In genomic region chr17:83913711-83914415, GRCm38 (mm10) we compare ENCODE assay signal across 14 mouse cellular contexts.
A peak's percentile ranks its signal among the peaks of the same experiment; 100 is the strongest.
DNase-seq lines count a peak whose midpoint lies in the region; ATAC-seq lines count a peak whose summit lies in the region.
"Had no signal": no experiment of that assay in that cellular context is flagged by ENCODE, and none has a peak within 500 bp of the region (broad histone marks: within the 10 kb centered on the region; RNA-seq: fewer than 3 reads in every experiment).

No protein-coding gene starts in this region.

- intact Hi-C loops in heart, postnatal 10 days (cut with DNase I): no loop called here

- no peak for DNase-seq in heart, postnatal 10 days
- peak; percentile 30 for DNase-seq in midbrain, embryonic 10.5 days (ENCODE audit: low spot score)
- no peak for DNase-seq in midbrain, embryonic 14.5 days
- DNase-seq in cerebellum, adult 8-10 months: no peak
- DNase-seq: adrenal gland, adult 2 months; cerebellum, adult 9-11 months; spleen, adult 18-20 months; thymus, postnatal 4 days had no signal

- WGBS in heart, embryonic 15.5 days: 66% methylated on average over 13 of the region's 13 CpGs
- WGBS in midbrain, embryonic 10.5 days: 77% methylated on average over 13 of the region's 13 CpGs
- 81% methylated on average over 13 of the region's 13 CpGs for WGBS in midbrain, embryonic 14.5 days
- 23% methylated on average over 13 of the region's 13 CpGs for WGBS in embryonic facial prominence, embryonic 13.5 days
- 49% methylated on average over 13 of the region's 13 CpGs for WGBS in stomach, embryonic 14.5 days
- 75% methylated on average over 13 of the region's 13 CpGs for WGBS in midbrain, embryonic 16.5 days

- no peak for ATAC-seq in heart, embryonic 15.5 days (replicated peaks; ENCODE audit: insufficient number of reproducible peaks, insufficient read depth, low FRiP score, low read depth)
- ATAC-seq in midbrain, embryonic 14.5 days (ENCODE audit: low FRiP score, low TSS enrichment): no peak
- peak; percentile 83 for ATAC-seq in embryonic facial prominence, embryonic 13.5 days (ENCODE audit: insufficient number of reproducible peaks, insufficient read depth, low FRiP score, low TSS enrichment, low read depth)
- no peak for ATAC-seq in stomach, embryonic 14.5 days (ENCODE audit: insufficient number of reproducible peaks, insufficient read depth, low FRiP score, low read depth)
- no peak for ATAC-seq in midbrain, embryonic 16.5 days
- ATAC-seq: hindbrain, embryonic 16.5 days had no signal

- no peaks in the 10 kb centered on the region for H3K27me3 ChIP-seq in heart, embryonic 15.5 days
- no peaks in the 10 kb centered on the region for H3K27me3 ChIP-seq in midbrain, embryonic 10.5 days (ENCODE audit: low read depth, poor library complexity, severe bottlenecking)
- H3K27me3 ChIP-seq in midbrain, embryonic 14.5 days (ENCODE audit: control insufficient read depth, insufficient read depth, low read length): no peaks in the 10 kb centered on the region
- no peaks in the 10 kb centered on the region for H3K27me3 ChIP-seq in embryonic facial prominence, embryonic 13.5 days
- H3K27me3 ChIP-seq in stomach, embryonic 14.5 days (ENCODE audit: control insufficient read depth, insufficient read depth, low read length): no peaks in the 10 kb centered on the region
- no peaks in the 10 kb centered on the region for H3K27me3 ChIP-seq in midbrain, embryonic 16.5 days (ENCODE audit: control insufficient read depth, insufficient read depth, low read depth, low read length)

- no peak overlapping the region for H3K4me2 ChIP-seq in heart, embryonic 15.5 days
- no peak overlapping the region for H3K4me2 ChIP-seq in midbrain, embryonic 14.5 days (ENCODE audit: low read length)
- H3K4me2 ChIP-seq in embryonic facial prominence, embryonic 13.5 days: 0 out of 2 replicates have a peak overlapping the region, but pooled peaks have one; percentile 12
- H3K4me2 ChIP-seq in stomach, embryonic 14.5 days (replicated peaks; ENCODE audit: low read depth, low read length): no peak overlapping the region
- H3K4me2 ChIP-seq in midbrain, embryonic 16.5 days (ENCODE audit: low read length): no peak overlapping the region

- H3K9ac ChIP-seq in heart, embryonic 15.5 days: no peak overlapping the region
- no peak overlapping the region for H3K9ac ChIP-seq in midbrain, embryonic 14.5 days (replicated peaks; ENCODE audit: low read length)
- no peak overlapping the region for H3K9ac ChIP-seq in embryonic facial prominence, embryonic 13.5 days
- H3K9ac ChIP-seq in stomach, embryonic 14.5 days (replicated peaks; ENCODE audit: low read depth, low read length): no peak overlapping the region
- H3K9ac ChIP-seq in midbrain, embryonic 16.5 days (ENCODE audit: low read depth, low read length): no peak overlapping the region

- H3K36me3 ChIP-seq in heart, embryonic 15.5 days: no peaks in the 10 kb centered on the region
- no peaks in the 10 kb centered on the region for H3K36me3 ChIP-seq in midbrain, embryonic 10.5 days
- H3K36me3 ChIP-seq in midbrain, embryonic 14.5 days (ENCODE audit: control insufficient read depth, insufficient read depth, low read length): no peaks in the 10 kb centered on the region
- H3K36me3 ChIP-seq in embryonic facial prominence, embryonic 13.5 days: no peaks in the 10 kb centered on the region
- H3K36me3 ChIP-seq in stomach, embryonic 14.5 days (ENCODE audit: control insufficient read depth, insufficient read depth, low read length): no peaks in the 10 kb centered on the region
- H3K36me3 ChIP-seq in midbrain, embryonic 16.5 days (ENCODE audit: control insufficient read depth, insufficient read depth, low read length): no peaks in the 10 kb centered on the region

- H3K4me3 ChIP-seq in heart, embryonic 15.5 days: no peak overlapping the region
- H3K4me3 ChIP-seq in midbrain, embryonic 10.5 days: no peak overlapping the region
- H3K4me3 ChIP-seq in midbrain, embryonic 14.5 days (replicated peaks; ENCODE audit: low read depth, low read length): no peak overlapping the region
- H3K4me3 ChIP-seq in embryonic facial prominence, embryonic 13.5 days: no peak overlapping the region
- H3K4me3 ChIP-seq in stomach, embryonic 14.5 days (ENCODE audit: low read depth, low read length): no peak overlapping the region
- H3K4me3 ChIP-seq in midbrain, embryonic 16.5 days (ENCODE audit: low read depth, low read length): no peak overlapping the region

- H3K4me1 ChIP-seq in heart, embryonic 15.5 days (replicated peaks): peaks cover 37% of the 10 kb centered on the region
- H3K4me1 ChIP-seq in midbrain, embryonic 10.5 days: peaks cover 17% of the 10 kb centered on the region
- H3K4me1 ChIP-seq in midbrain, embryonic 14.5 days (ENCODE audit: control insufficient read depth, insufficient read depth, low read length): no peaks in the 10 kb centered on the region
- H3K4me1 ChIP-seq in embryonic facial prominence, embryonic 13.5 days: peaks cover 77% of the 10 kb centered on the region
- peaks cover 45% of the 10 kb centered on the region for H3K4me1 ChIP-seq in stomach, embryonic 14.5 days (ENCODE audit: control insufficient read depth, insufficient read depth, low read length)
- no peaks in the 10 kb centered on the region for H3K4me1 ChIP-seq in midbrain, embryonic 16.5 days (ENCODE audit: control insufficient read depth, insufficient read depth, low read length)

- H3K9me3 ChIP-seq in heart, embryonic 15.5 days (replicated peaks): no peaks in the 10 kb centered on the region
- H3K9me3 ChIP-seq in midbrain, embryonic 10.5 days (replicated peaks): no peaks in the 10 kb centered on the region
- H3K9me3 ChIP-seq in midbrain, embryonic 14.5 days (ENCODE audit: control insufficient read depth, low read length): no peaks in the 10 kb centered on the region
- H3K9me3 ChIP-seq in embryonic facial prominence, embryonic 13.5 days: no peaks in the 10 kb centered on the region
- no peaks in the 10 kb centered on the region for H3K9me3 ChIP-seq in stomach, embryonic 14.5 days (ENCODE audit: control insufficient read depth, low read depth, low read length)
- no peaks in the 10 kb centered on the region for H3K9me3 ChIP-seq in midbrain, embryonic 16.5 days (replicated peaks; ENCODE audit: control insufficient read depth, low read length, poor library complexity, severe bottlenecking)

- peak overlapping the region; percentile 29; the same call in 1 of the 2 replicates for H3K27ac ChIP-seq in heart, embryonic 15.5 days
- peak overlapping the region; percentile 55; the same call in 1 of the 2 replicates for H3K27ac ChIP-seq in midbrain, embryonic 10.5 days (replicated peaks)
- no peak overlapping the region for H3K27ac ChIP-seq in midbrain, embryonic 14.5 days (replicated peaks; ENCODE audit: low read depth, low read length)
- H3K27ac ChIP-seq in embryonic facial prominence, embryonic 13.5 days: peak overlapping the region; percentile 95
- peak overlapping the region; percentile 61; the same call in 1 of the 2 replicates for H3K27ac ChIP-seq in stomach, embryonic 14.5 days (ENCODE audit: low read length)
- H3K27ac ChIP-seq in midbrain, embryonic 16.5 days (ENCODE audit: low read length): no peak overlapping the region
- H3K27ac ChIP-seq: macrophage had no signal

Comparison
In these comparisons a context has a peak if more than half of its experiments do, and no peak if none do; other contexts are left out.
1. H3K27ac ChIP-seq: peak in heart, embryonic 15.5 days (single experiment), midbrain, embryonic 10.5 days (single experiment), embryonic facial prominence, embryonic 13.5 days (single experiment) and stomach, embryonic 14.5 days (single experiment); none in midbrain, embryonic 14.5 days (single experiment) and midbrain, embryonic 16.5 days (single experiment).